Comparison of ENCODE assay signal across 9 mouse cellular contexts in the genomic region with DNA sequence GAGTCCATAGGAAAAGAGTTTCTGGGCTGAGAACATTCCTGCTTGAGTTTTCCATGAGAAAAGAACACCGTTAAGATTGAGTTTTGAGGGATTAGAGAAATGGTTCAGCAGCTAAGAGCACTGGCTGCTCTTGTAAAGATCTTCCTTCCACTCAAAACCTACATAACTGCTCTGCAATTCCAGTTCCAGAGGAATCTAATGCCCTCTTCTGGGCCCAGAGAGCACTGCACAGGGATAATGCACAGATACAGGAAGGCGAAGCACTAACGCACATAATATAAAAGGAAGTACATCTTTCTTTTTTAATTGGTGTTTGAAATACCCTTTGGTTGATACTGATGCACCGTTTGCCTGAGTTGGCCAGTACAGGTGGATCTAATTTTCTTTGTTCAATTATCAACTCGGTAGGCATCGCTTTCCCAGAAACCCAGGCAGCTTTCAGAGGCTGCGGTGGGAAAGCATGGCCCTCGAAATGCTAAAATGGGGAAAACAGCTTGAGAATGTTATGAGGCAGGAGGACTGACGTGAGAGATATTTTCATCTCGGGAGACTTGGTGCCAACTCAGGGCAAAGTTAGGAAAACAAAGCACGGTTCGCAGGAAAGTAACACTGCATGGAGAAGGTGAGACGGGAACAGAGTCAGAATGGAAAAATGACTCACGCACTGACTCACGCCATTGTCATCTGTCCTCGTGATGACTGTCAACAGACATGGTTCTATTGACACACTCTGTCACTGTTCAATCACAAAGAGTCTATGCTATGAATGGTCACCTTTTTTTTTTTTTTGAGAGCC. TPM values are rescaled to one million over a fixed set of nuclear protein-coding genes. Genes with fewer than 3 reads are reported as not detected.
A peak's percentile ranks its signal among the peaks of the same experiment; 100 is the strongest.
DNase-seq lines count a peak whose midpoint lies in the region; ATAC-seq and TF ChIP-seq lines count a peak whose summit lies in the region.
"Had no signal": no experiment of that assay in that cellular context is flagged by ENCODE, and none has a peak within 500 bp of the region (broad histone marks: within the 10 kb centered on the region; RNA-seq: fewer than 3 reads in every experiment).

No protein-coding gene starts in this region.

- no peaks in the 10 kb centered on the region for H3K4me1 ChIP-seq in midbrain, embryonic 14.5 days (ENCODE audit: control insufficient read depth, insufficient read depth, low read length)
- no peaks in the 10 kb centered on the region for H3K4me1 ChIP-seq in midbrain, embryonic 13.5 days (replicated peaks)
- no peaks in the 10 kb centered on the region for H3K4me1 ChIP-seq in cortical plate, adult 2 months (ENCODE audit: control insufficient read depth, insufficient read depth, low read length)
- no peaks in the 10 kb centered on the region for H3K4me1 ChIP-seq in forebrain, embryonic 12.5 days
- H3K4me1 ChIP-seq: neural tube, embryonic 12.5 days had no signal

- H3K27me3 ChIP-seq in midbrain, embryonic 14.5 days (ENCODE audit: control insufficient read depth, insufficient read depth, low read length): no peaks in the 10 kb centered on the region
- no peaks in the 10 kb centered on the region for H3K27me3 ChIP-seq in midbrain, embryonic 13.5 days
- no peaks in the 10 kb centered on the region for H3K27me3 ChIP-seq in forebrain, embryonic 12.5 days
- H3K27me3 ChIP-seq: neural tube, embryonic 12.5 days had no signal

- TF ChIP-seq CTCF in cortical plate, adult 2 months (IDR thresholded peaks at IDR 0.05; ENCODE audit: extremely low read depth, insufficient read depth, low read length): peak; percentile 71

- H3K4me2 ChIP-seq in midbrain, embryonic 14.5 days (ENCODE audit: low read length): no peak overlapping the region
- H3K4me2 ChIP-seq in midbrain, embryonic 13.5 days (replicated peaks): no peak overlapping the region
- H3K4me2 ChIP-seq in forebrain, embryonic 12.5 days: no peak overlapping the region
- H3K4me2 ChIP-seq: neural tube, embryonic 12.5 days had no signal

- 74% methylated on average over 16 of the region's 16 CpGs for WGBS in midbrain, embryonic 14.5 days
- WGBS in midbrain, embryonic 13.5 days: 75% methylated on average over 16 of the region's 16 CpGs
- WGBS in forebrain, embryonic 12.5 days: 74% methylated on average over 16 of the region's 16 CpGs

- TF ChIP-seq POLR2A in cortical plate, adult 2 months (IDR thresholded peaks at IDR 0.05; ENCODE audit: extremely low read depth, insufficient read depth, low read length): no peak

- no peak overlapping the region for H3K9ac ChIP-seq in midbrain, embryonic 14.5 days (replicated peaks; ENCODE audit: low read length)
- H3K9ac ChIP-seq in midbrain, embryonic 13.5 days (replicated peaks): no peak overlapping the region
- no peak overlapping the region for H3K9ac ChIP-seq in forebrain, embryonic 12.5 days
- H3K9ac ChIP-seq: neural tube, embryonic 12.5 days had no signal

- H3K27ac ChIP-seq in midbrain, embryonic 14.5 days (replicated peaks; ENCODE audit: low read depth, low read length): no peak overlapping the region
- no peak overlapping the region for H3K27ac ChIP-seq in midbrain, embryonic 13.5 days
- H3K27ac ChIP-seq in cortical plate, adult 2 months (ENCODE audit: insufficient read depth, low read length): no peak overlapping the region
- H3K27ac ChIP-seq in forebrain, embryonic 12.5 days: no peak overlapping the region
- H3K27ac ChIP-seq: neural tube, embryonic 12.5 days had no signal

- no peaks in the 10 kb centered on the region for H3K36me3 ChIP-seq in midbrain, embryonic 14.5 days (ENCODE audit: control insufficient read depth, insufficient read depth, low read length)
- H3K36me3 ChIP-seq in midbrain, embryonic 13.5 days: no peaks in the 10 kb centered on the region
- H3K36me3 ChIP-seq in forebrain, embryonic 12.5 days (replicated peaks): no peaks in the 10 kb centered on the region
- H3K36me3 ChIP-seq: neural tube, embryonic 12.5 days had no signal

- ATAC-seq in midbrain, embryonic 14.5 days (ENCODE audit: low FRiP score, low TSS enrichment): no peak
- no peak for ATAC-seq in midbrain, embryonic 13.5 days
- peak; percentile 87 for ATAC-seq in megakaryocyte, adult 5-6 weeks (ENCODE audit: poor library complexity, severe bottlenecking)
- ATAC-seq in forebrain, embryonic 12.5 days (ENCODE audit: low FRiP score): no peak

- H3K9me3 ChIP-seq in midbrain, embryonic 14.5 days (ENCODE audit: control insufficient read depth, low read length): peaks cover 4% of the 10 kb centered on the region
- H3K9me3 ChIP-seq in midbrain, embryonic 13.5 days: no peaks in the 10 kb centered on the region
- H3K9me3 ChIP-seq in forebrain, embryonic 12.5 days: no peaks in the 10 kb centered on the region
- H3K9me3 ChIP-seq: neural tube, embryonic 12.5 days had no signal

- peak; percentile 42 to 51 for DNase-seq in cerebellum, adult 18-20 months
- DNase-seq in cerebellum, adult 11-12 months: no peak
- DNase-seq in midbrain, embryonic 14.5 days: peak; percentile 72
- DNase-seq in layer of hippocampus, adult 18-20 months (ENCODE audit: low spot score in 2 of 2): peak; percentile 45 to 82

- H3K4me3 ChIP-seq in midbrain, embryonic 14.5 days (replicated peaks; ENCODE audit: low read depth, low read length): no peak overlapping the region
- H3K4me3 ChIP-seq in midbrain, embryonic 13.5 days (replicated peaks): no peak overlapping the region
- H3K4me3 ChIP-seq in cortical plate, adult 2 months (ENCODE audit: insufficient read depth, low read length): no peak overlapping the region
- H3K4me3 ChIP-seq in forebrain, embryonic 12.5 days (replicated peaks): no peak overlapping the region
- H3K4me3 ChIP-seq: neural tube, embryonic 12.5 days had no signal

RNA-seq across cellular contexts. Expression of gene Abca5, which starts 20.4 kb away (rescaled TPM):
- polyA plus RNA-seq in midbrain, embryonic 14.5 days (2014; fragmentation: Nextera tagmentation; extraction: Ambion mirVana): 14.5 and 21.4 TPM in 2 replicates
- polyA plus RNA-seq in midbrain, embryonic 13.5 days (2015; fragmentation: Nextera tagmentation; extraction: Ambion mirVana): 5.5 and 5.6 TPM in 2 replicates
- polyA plus RNA-seq in cortical plate, adult 2 months (2012; rRNA removed): 12.7 TPM in 2 replicates
- total RNA-seq in layer of hippocampus, adult 18-20 months (2021): 10 to 100 TPM; 36.1 to 39.2 TPM
- 0.22 and 0.32 TPM in 2 replicates for total RNA-seq in megakaryocyte, adult 5-6 weeks (2015)
- 0.20 and 0.22 TPM in 2 replicates for total RNA-seq in megakaryocyte, adult 5-6 weeks (2017)
- polyA plus RNA-seq in forebrain, embryonic 12.5 days (2016; fragmentation: Nextera tagmentation; extraction: Ambion mirVana): 3.8 and 4.4 TPM in 2 replicates

RNA-seq across cellular contexts. Expression of gene Map2k6, which starts 41.0 kb away (rescaled TPM):
- polyA plus RNA-seq in midbrain, embryonic 14.5 days (2014; fragmentation: Nextera tagmentation; extraction: Ambion mirVana): 19.3 and 26.2 TPM in 2 replicates
- polyA plus RNA-seq in midbrain, embryonic 13.5 days (2015; fragmentation: Nextera tagmentation; extraction: Ambion mirVana): 22.9 and 24.9 TPM in 2 replicates
- polyA plus RNA-seq in cortical plate, adult 2 months (2012; rRNA removed): 10.1 and 11.0 TPM in 2 replicates
- total RNA-seq in layer of hippocampus, adult 18-20 months (2021): 10 to 100 TPM; 30.8 to 31.4 TPM
- 10.3 and 12.6 TPM in 2 replicates for total RNA-seq in megakaryocyte, adult 5-6 weeks (2015)
- total RNA-seq in megakaryocyte, adult 5-6 weeks (2017): 14.8 and 16.0 TPM in 2 replicates
- polyA plus RNA-seq in forebrain, embryonic 12.5 days (2016; fragmentation: Nextera tagmentation; extraction: Ambion mirVana): 39.5 and 40.3 TPM in 2 replicates
